Mouse (Mus musculus): Measurements from ENCODE around the gene Slc22a12. TPM values are rescaled to one million over a fixed set of nuclear protein-coding genes. Genes with fewer than 3 reads are reported as not detected.

Gene Slc22a12
- polyA plus RNA-seq, 1 experiment from 2014 or later, result not detected

DNA sequence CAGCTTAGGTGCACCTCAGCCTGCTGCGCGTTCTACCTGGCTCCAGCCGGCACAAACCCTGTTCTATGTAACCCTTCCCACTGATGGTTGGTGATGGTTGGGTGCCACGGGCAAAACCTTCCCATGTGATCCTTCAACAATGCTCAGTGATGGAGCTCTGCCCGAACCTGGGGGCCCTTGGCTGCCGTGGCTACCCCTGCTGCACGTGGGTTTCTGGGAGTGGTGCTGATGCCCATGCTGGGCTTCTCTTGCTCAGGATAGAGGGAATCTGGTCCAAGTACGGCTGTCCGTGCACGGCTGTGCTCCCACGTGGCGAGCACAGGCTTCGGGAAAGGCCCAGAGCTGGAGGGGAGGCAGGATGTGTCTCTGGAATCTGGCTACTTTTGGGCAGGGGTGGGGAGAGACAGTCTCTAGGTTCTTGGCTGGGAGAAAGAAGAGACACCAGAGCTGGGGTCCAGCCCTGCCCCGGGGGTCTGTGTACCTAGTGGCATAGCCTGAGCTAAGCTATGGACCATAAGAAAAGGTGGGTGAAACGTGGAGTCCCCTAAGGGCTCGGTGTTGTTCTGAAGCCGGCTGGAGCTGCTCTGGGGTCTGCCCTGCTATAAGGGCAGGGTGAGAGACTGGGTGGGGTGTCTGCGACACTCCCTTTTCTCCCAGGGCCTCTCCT, 48.2 kb downstream of the Slc22a12 start:
- Histone ChIP-seq H3K4me1 (replicated peaks) (peaks cover 74% of the 10 kb centered on the region), H3K9me3 (no peaks in the 10 kb centered on the region), H3K4me3 (no peak overlapping the region; the same call in 1 of the 2 replicates), H3K36me3 (no peaks in the 10 kb centered on the region), H3K27me3 (ENCODE audit: insufficient read depth, poor library complexity, severe bottlenecking) (peaks cover 95% of the 10 kb centered on the region), H3K27ac (peak overlapping the region; percentile 90)
- DNase-seq (ENCODE audit: low spot score), result no peak
- 71% methylated on average over 18 of the region's 18 CpGs for WGBS

- Histone ChIP-seq H3K9me3 (no peaks in the 10 kb centered on the region), H3K27ac (no peak overlapping the region), H3K36me3 (no peaks in the 10 kb centered on the region), H3K27me3 (ENCODE audit: insufficient read depth, poor library complexity, severe bottlenecking) (peaks cover 92% of the 10 kb centered on the region), H3K4me3 (no peak overlapping the region), H3K4me1 (replicated peaks) (peaks cover 74% of the 10 kb centered on the region)
- DNase-seq (ENCODE audit: low spot score), result no peak
- WGBS, result 67% methylated on average over 7 of the region's 7 CpGs
Observed at GRCm38 (mm10) chr19:6494032-6494431, 48.8 kb downstream of the Slc22a12 start.

DNA sequence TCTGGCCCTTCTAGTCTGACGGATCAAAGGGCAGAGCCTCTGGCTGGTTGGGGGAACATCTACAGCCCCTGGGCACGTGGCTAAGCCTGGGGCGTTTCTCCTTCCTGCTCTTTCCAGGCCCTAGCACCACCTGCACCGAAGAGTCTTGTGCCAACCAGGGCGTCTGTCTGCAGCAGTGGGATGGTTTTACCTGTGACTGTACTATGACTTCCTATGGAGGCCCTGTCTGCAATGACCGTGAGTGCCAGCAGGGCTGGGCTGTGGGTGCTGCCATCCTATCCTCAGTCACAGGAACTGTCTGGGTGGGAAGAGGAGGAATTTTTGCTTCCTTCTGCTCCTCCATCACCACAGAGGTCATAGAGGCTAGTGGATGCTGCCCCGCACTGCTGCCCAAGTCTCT, 49.6 kb downstream of the Slc22a12 start:
- H3K27me3 ChIP-seq (ENCODE audit: insufficient read depth, poor library complexity, severe bottlenecking), result peaks cover 87% of the 10 kb centered on the region
- peaks cover 66% of the 10 kb centered on the region for H3K4me1 ChIP-seq (replicated peaks)
- 81% methylated on average over 7 of the region's 7 CpGs for WGBS
- no peaks in the 10 kb centered on the region for H3K36me3 ChIP-seq
- H3K4me3 ChIP-seq, result no peak overlapping the region
- H3K9me3 ChIP-seq, result no peaks in the 10 kb centered on the region
- no peak for DNase-seq (ENCODE audit: low spot score)
- H3K27ac ChIP-seq, result no peak overlapping the region

DNA sequence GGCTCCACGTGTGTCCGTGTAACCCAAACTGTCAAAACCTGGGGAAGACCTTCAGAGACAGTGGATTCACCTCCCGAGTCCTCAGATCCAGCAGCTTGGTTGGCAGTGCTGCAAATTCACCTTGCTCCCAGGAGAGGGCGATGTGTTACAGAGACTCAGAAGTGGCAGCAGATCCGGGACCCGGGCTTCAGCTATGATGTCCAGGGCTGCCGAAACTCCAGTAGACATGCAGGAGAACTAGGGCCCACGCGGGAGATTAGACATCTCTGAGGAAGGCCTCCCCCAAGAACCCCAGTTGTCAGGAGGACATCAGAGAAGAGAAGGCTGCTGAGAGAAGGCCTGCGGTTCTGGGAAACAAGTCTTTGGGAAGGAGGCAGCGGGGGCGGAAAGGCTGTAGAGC, 50.7 kb downstream of the Slc22a12 start:
- no peak overlapping the region for H3K4me3 ChIP-seq
- peaks cover 83% of the 10 kb centered on the region for H3K27me3 ChIP-seq (ENCODE audit: insufficient read depth, poor library complexity, severe bottlenecking)
- H3K36me3 ChIP-seq, result no peaks in the 10 kb centered on the region
- H3K27ac ChIP-seq, result peak overlapping the region; percentile 50; the same call in 1 of the 2 replicates
- WGBS, result 24% methylated on average over 12 of the region's 12 CpGs
- peaks cover 59% of the 10 kb centered on the region for H3K4me1 ChIP-seq (replicated peaks)
- H3K9me3 ChIP-seq, result no peaks in the 10 kb centered on the region
- peak; percentile 73 for DNase-seq (ENCODE audit: low spot score)

- H3K9me3 ChIP-seq, result no peaks in the 10 kb centered on the region
- no peak for DNase-seq (ENCODE audit: low spot score)
- no peak overlapping the region for H3K27ac ChIP-seq
- H3K36me3 ChIP-seq, result no peaks in the 10 kb centered on the region
- peaks cover 59% of the 10 kb centered on the region for H3K4me1 ChIP-seq (replicated peaks)
- no peak overlapping the region for H3K4me3 ChIP-seq
- peaks cover 81% of the 10 kb centered on the region for H3K27me3 ChIP-seq (ENCODE audit: insufficient read depth, poor library complexity, severe bottlenecking)
- WGBS, result 83% methylated on average over 8 of the region's 8 CpGs
Observed at GRCm38 (mm10) chr19:6491538-6491937, 51.3 kb downstream of the Slc22a12 start.

GRCm38 (mm10) chr19:6489030-6489429, 53.8 kb downstream of the Slc22a12 start:
- Histone ChIP-seq H3K27ac (no peak overlapping the region), H3K4me3 (no peak overlapping the region), H3K36me3 (no peaks in the 10 kb centered on the region), H3K27me3 (ENCODE audit: insufficient read depth, poor library complexity, severe bottlenecking) (peaks cover 64% of the 10 kb centered on the region), H3K9me3 (no peaks in the 10 kb centered on the region), H3K4me1 (replicated peaks) (peaks cover 47% of the 10 kb centered on the region)
- DNase-seq (ENCODE audit: low spot score), result peak; percentile 88
- 1% methylated on average over 4 of the region's 4 CpGs for WGBS

Other genes starting within 250 kb of the Slc22a12 start
- 0.29 and 0.37 TPM in 2 replicates for gene Cdc42bpg, start 236.6 kb downstream of the Slc22a12 start, polyA plus RNA-seq (2016; fragmentation: Nextera tagmentation; extraction: Ambion mirVana)
- gene Men1, start 208.1 kb downstream of the Slc22a12 start, polyA plus RNA-seq (2016; fragmentation: Nextera tagmentation; extraction: Ambion mirVana), result 125 and 129 TPM in 2 replicates
- gene Map4k2, start 201.9 kb downstream of the Slc22a12 start, polyA plus RNA-seq (2016; fragmentation: Nextera tagmentation; extraction: Ambion mirVana), result 13.1 and 14.7 TPM in 2 replicates
- gene Sf1, start 179.3 kb downstream of the Slc22a12 start, polyA plus RNA-seq (2016; fragmentation: Nextera tagmentation; extraction: Ambion mirVana), result 198 and 221 TPM in 2 replicates
- 1.3 and 1.9 TPM in 2 replicates for gene Pygm, start 158.6 kb downstream of the Slc22a12 start, polyA plus RNA-seq (2016; fragmentation: Nextera tagmentation; extraction: Ambion mirVana)
- 20.5 and 20.7 TPM in 2 replicates for gene Rasgrp2, start 143.7 kb downstream of the Slc22a12 start, polyA plus RNA-seq (2016; fragmentation: Nextera tagmentation; extraction: Ambion mirVana)
- gene Nrxn2, start 124.3 kb downstream of the Slc22a12 start, polyA plus RNA-seq (2016; fragmentation: Nextera tagmentation; extraction: Ambion mirVana), result 4.4 and 13.2 TPM in 2 replicates

Measured in hindbrain, embryonic 10.5 days (tissue).